Mouse (Mus musculus): ENCODE data around the gene Kmt2d. TPM values are rescaled to one million over a fixed set of nuclear protein-coding genes. Genes with fewer than 3 reads are reported as not detected.

The Kmt2d gene
- polyA plus RNA-seq, 1 experiment from 2014 or later = 14.9 TPM

DNA sequence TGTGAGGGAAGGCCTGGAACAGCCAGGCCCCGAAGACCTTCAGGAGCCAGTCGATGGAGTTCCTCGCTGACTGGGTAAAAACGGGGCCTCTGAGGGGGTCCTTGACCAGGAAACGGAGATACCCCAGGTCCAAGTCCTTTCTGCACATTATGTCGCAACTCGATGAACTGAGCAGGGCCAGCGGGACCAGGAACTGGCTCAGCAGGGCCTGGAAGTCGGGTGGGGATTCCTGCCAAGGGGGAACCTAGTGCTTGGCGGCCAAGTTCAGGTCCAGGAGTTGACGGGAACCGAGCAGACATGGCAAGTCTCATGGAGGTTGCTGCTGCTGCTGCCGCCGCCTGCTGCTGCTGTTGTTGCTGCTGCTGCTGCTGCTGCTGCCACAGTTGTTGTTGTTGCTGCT is 20.3 kb downstream of the Kmt2d start:
- Histone ChIP-seq H3K4me3 (replicated peaks; ENCODE audit: low read length) (no peak overlapping the region), H3K4me2 (replicated peaks) (no peak overlapping the region), H3K27me3 (ENCODE audit: control insufficient read depth, insufficient read depth, low read length) (no peaks in the 10 kb centered on the region), H3K4me1 (replicated peaks; ENCODE audit: control insufficient read depth, insufficient read depth, low read length) (no peaks in the 10 kb centered on the region), H3K36me3 (replicated peaks; ENCODE audit: control insufficient read depth, insufficient read depth) (peaks cover 100% of the 10 kb centered on the region), H3K27ac (no peak overlapping the region), H3K9me3 (ENCODE audit: control insufficient read depth, low read length) (no peaks in the 10 kb centered on the region), H3K9ac (no peak overlapping the region)
- ATAC-seq (ENCODE audit: low FRiP score) = no peak
- no peak for DNase-seq (ENCODE audit: low spot score)
- 91% methylated on average over 14 of the region's 14 CpGs for WGBS

DNA sequence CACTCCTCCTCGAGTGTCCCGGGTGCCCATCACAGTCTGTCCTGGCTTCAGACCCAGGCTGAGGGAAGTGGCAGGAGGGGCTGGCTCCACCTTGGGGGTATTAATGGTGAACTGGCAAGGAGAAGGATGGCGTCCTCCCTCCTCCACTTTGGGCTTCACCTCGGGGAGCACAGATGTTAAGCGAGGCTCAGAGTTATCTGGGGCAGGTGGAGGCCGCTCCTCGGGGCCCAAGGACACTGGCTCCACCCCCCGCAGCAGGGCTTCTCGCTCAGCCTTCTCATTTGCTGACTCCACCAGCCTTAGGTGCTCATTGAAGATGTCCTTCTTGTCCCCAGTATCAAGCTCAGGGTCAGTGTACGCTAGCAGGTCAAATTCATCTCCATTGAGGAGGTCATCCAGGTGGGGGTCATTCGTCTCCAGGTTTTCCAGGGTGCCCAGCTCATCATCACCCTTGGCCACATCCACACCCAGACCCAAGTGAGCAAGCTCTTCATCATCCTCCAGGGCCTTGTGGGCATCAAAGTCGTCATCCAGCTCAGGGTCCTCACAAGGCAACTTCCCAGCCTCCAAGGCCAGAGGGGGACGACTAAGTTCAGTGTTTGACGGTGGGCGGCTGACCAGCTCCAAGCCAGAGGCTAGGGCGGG is 20.9 kb downstream of the Kmt2d start:
- H3K4me2 ChIP-seq (replicated peaks) = no peak overlapping the region
- no peak for DNase-seq (ENCODE audit: low spot score)
- H3K9me3 ChIP-seq (ENCODE audit: control insufficient read depth, low read length) = no peaks in the 10 kb centered on the region
- peaks cover 100% of the 10 kb centered on the region for H3K36me3 ChIP-seq (replicated peaks; ENCODE audit: control insufficient read depth, insufficient read depth)
- ATAC-seq (ENCODE audit: low FRiP score) = no peak
- no peak overlapping the region for H3K9ac ChIP-seq
- H3K27me3 ChIP-seq (ENCODE audit: control insufficient read depth, insufficient read depth, low read length) = no peaks in the 10 kb centered on the region
- H3K4me3 ChIP-seq (replicated peaks; ENCODE audit: low read length) = no peak overlapping the region
- H3K27ac ChIP-seq = no peak overlapping the region
- no peaks in the 10 kb centered on the region for H3K4me1 ChIP-seq (replicated peaks; ENCODE audit: control insufficient read depth, insufficient read depth, low read length)
- 94% methylated on average over 16 of the region's 16 CpGs for WGBS

DNA sequence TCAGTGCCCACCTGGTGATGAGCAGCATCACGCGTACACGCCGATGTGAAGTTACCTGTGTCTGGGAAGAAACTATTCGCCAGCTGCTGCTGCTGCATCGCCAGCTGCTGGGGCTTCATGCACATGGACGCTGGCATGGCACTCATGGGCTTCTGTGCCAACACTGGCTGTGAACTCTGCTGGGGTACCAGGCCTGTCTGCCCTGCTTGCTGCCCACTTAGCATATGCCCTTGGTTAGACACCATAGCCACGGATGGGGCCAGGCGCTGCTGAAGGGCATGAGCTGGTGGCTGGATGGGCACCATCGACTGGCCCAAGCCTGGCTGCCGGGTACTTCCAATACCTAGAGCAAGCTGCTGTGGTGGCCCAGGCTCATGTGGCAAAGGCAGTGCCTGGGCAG is 21.8 kb downstream of the Kmt2d start:
- H3K9ac ChIP-seq = no peak overlapping the region
- H3K27ac ChIP-seq = no peak overlapping the region
- DNase-seq (ENCODE audit: low spot score) (no peak), ATAC-seq (ENCODE audit: low FRiP score) (no peak)
- H3K4me1 ChIP-seq (replicated peaks; ENCODE audit: control insufficient read depth, insufficient read depth, low read length) = no peaks in the 10 kb centered on the region
- no peaks in the 10 kb centered on the region for H3K27me3 ChIP-seq (ENCODE audit: control insufficient read depth, insufficient read depth, low read length)
- 96% methylated on average over 11 of the region's 11 CpGs for WGBS
- no peak overlapping the region for H3K4me2 ChIP-seq (replicated peaks)
- H3K9me3 ChIP-seq (ENCODE audit: control insufficient read depth, low read length) = no peaks in the 10 kb centered on the region
- H3K36me3 ChIP-seq (replicated peaks; ENCODE audit: control insufficient read depth, insufficient read depth) = peaks cover 100% of the 10 kb centered on the region
- H3K4me3 ChIP-seq (replicated peaks; ENCODE audit: low read length) = no peak overlapping the region

DNA sequence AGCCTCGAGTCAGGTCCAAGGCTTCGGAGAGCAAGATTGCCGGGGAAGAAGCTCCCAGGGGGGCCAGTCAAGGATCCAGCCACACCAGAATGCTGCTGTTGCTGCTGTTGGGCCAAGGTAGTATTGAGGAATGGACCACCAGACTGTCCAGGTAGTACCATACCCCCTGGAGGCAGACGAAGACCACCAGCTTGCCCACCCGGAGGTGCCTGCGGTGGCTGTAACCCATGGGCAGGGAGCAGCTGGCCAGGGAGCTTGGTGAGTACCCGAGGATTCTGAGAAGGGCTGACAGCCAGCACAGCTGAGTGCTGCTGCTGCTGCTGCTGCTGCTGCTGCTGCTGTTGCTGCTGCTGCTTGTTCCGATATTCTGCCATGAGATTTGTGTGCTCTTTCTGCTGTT is 24.9 kb downstream of the Kmt2d start:
- Histone ChIP-seq H3K36me3 (replicated peaks; ENCODE audit: control insufficient read depth, insufficient read depth) (peaks cover 100% of the 10 kb centered on the region), H3K9ac (no peak overlapping the region), H3K4me1 (replicated peaks; ENCODE audit: control insufficient read depth, insufficient read depth, low read length) (no peaks in the 10 kb centered on the region), H3K27ac (no peak overlapping the region), H3K27me3 (ENCODE audit: control insufficient read depth, insufficient read depth, low read length) (no peaks in the 10 kb centered on the region), H3K4me2 (replicated peaks) (no peak overlapping the region), H3K9me3 (ENCODE audit: control insufficient read depth, low read length) (no peaks in the 10 kb centered on the region), H3K4me3 (replicated peaks; ENCODE audit: low read length) (no peak overlapping the region)
- ATAC-seq (ENCODE audit: low FRiP score) = no peak
- 85% methylated on average over 8 of the region's 8 CpGs for WGBS
- DNase-seq (ENCODE audit: low spot score) = no peak

DNA sequence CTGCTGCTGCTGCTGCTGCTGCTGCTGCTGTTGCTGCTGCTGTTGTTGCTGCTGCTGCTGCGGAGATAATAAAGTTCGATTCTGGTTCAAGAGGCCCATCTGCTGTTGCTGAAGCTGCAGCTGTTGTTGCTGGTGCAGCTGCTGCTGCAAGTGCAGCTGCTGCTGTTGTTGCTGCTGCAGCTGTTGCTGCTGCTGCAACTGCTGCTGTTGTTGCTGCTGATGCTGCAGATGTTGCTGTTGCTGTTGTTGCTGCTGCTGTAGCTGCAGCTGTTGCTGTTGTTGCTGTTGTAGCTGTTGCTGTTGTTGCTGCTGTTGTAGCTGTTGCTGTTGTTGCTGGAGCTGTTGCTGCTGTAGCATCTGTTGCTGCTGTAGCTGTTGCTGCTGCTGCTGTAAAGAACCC is 25.9 kb downstream of the Kmt2d start:
- peaks cover 100% of the 10 kb centered on the region for H3K36me3 ChIP-seq (replicated peaks; ENCODE audit: control insufficient read depth, insufficient read depth)
- no peaks in the 10 kb centered on the region for H3K27me3 ChIP-seq (ENCODE audit: control insufficient read depth, insufficient read depth, low read length)
- no peak for ATAC-seq (ENCODE audit: low FRiP score)
- DNase-seq (ENCODE audit: low spot score) = no peak
- H3K9me3 ChIP-seq (ENCODE audit: control insufficient read depth, low read length) = no peaks in the 10 kb centered on the region
- no peak overlapping the region for H3K4me2 ChIP-seq (replicated peaks)
- WGBS = 95% methylated on average over 2 of the region's 2 CpGs
- no peaks in the 10 kb centered on the region for H3K4me1 ChIP-seq (replicated peaks; ENCODE audit: control insufficient read depth, insufficient read depth, low read length)
- no peak overlapping the region for H3K9ac ChIP-seq
- no peak overlapping the region for H3K27ac ChIP-seq
- H3K4me3 ChIP-seq (replicated peaks; ENCODE audit: low read length) = no peak overlapping the region

DNA sequence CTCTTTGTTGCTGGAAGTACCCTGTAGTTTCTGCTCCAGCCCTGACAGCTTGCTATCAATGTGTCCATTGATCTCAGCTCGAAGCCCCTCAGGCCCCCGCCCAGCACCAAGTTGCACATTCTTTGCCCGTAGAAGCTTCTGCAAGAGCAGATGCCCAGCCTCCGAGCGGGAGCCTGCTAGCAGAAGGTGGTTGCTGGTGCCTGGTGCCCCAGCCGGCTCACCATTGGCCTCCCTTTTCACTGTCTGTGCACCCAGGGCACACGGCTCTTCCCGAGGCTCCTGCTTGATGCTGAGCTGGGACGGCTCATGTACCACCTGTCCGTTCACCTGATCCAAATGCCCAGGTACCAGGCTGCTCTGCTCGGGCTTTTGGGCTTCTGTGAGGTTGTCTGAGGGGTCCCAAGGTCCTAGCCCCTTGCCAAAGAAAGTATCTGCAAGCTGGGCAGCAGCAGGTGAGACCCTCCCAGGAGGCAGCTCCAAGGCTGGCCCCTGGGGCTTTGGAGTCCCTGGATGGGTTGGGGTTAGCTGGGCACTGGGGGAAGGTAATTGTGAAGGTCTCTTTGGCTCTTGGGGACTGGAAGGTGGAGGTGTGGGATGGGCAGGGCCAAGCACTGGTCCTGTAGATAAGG is 27.3 kb downstream of the Kmt2d start:
- DNase-seq (ENCODE audit: low spot score) (no peak), ATAC-seq (ENCODE audit: low FRiP score) (no peak)
- Histone ChIP-seq H3K9ac (no peak overlapping the region), H3K27ac (no peak overlapping the region), H3K27me3 (ENCODE audit: control insufficient read depth, insufficient read depth, low read length) (no peaks in the 10 kb centered on the region), H3K4me2 (replicated peaks) (no peak overlapping the region), H3K4me3 (replicated peaks; ENCODE audit: low read length) (no peak overlapping the region), H3K4me1 (replicated peaks; ENCODE audit: control insufficient read depth, insufficient read depth, low read length) (no peaks in the 10 kb centered on the region), H3K36me3 (replicated peaks; ENCODE audit: control insufficient read depth, insufficient read depth) (peaks cover 100% of the 10 kb centered on the region), H3K9me3 (ENCODE audit: control insufficient read depth, low read length) (no peaks in the 10 kb centered on the region)
- WGBS = 93% methylated on average over 11 of the region's 11 CpGs

DNA sequence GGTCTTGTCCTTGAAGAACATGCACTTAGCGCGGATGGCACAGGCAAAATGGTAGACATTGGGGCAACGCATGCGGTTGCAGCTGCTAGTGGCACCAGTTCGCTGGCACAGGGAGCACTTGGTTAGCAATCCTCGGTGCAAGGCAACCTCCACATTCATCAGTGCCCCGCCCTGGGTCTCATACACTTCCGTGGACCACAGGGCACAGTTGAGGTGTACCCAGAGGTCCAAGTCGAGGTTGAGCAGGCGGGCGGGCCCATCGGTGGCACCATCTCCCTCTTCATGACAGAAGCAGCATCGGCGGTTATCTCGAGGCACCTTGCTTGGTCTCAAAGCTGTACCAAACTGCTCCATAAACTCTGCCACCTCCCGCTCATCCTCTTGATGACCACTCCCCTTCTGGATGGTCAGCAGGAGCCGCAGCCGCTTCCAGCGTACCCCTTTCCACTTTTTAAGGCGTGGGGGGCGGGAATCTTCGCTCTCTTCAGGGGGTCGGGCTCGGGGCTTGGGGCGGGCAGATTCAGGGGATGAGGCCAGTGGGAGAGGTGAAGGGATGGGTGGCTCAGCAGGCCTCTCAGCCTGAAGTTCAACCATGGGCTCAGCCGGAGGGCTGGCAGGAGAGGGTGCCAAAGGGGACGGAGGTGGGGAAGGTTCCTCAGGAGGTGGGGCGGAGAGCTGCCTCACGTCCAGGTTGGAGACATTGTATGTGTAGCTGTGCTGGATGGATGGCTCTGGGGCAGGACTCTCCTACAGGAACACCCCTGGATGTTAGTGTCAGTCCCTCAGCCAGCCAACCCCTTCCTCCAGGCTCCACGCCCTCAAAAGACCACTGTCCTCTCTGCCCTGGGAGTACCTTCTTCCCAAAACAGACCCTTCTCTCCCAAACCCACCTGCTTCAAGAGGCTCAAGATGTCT is 31.1 kb downstream of the Kmt2d start:
- DNase-seq (ENCODE audit: low spot score) (no peak), ATAC-seq (ENCODE audit: low FRiP score) (no peak)
- no peak overlapping the region for H3K4me2 ChIP-seq (replicated peaks)
- no peak overlapping the region for H3K9ac ChIP-seq
- H3K27me3 ChIP-seq (ENCODE audit: control insufficient read depth, insufficient read depth, low read length) = no peaks in the 10 kb centered on the region
- no peak overlapping the region for H3K27ac ChIP-seq
- peaks cover 100% of the 10 kb centered on the region for H3K36me3 ChIP-seq (replicated peaks; ENCODE audit: control insufficient read depth, insufficient read depth)
- H3K4me1 ChIP-seq (replicated peaks; ENCODE audit: control insufficient read depth, insufficient read depth, low read length) = no peaks in the 10 kb centered on the region
- 97% methylated on average over 30 of the region's 30 CpGs for WGBS
- no peaks in the 10 kb centered on the region for H3K9me3 ChIP-seq (ENCODE audit: control insufficient read depth, low read length)
- no peak overlapping the region for H3K4me3 ChIP-seq (replicated peaks; ENCODE audit: low read length)

DNA sequence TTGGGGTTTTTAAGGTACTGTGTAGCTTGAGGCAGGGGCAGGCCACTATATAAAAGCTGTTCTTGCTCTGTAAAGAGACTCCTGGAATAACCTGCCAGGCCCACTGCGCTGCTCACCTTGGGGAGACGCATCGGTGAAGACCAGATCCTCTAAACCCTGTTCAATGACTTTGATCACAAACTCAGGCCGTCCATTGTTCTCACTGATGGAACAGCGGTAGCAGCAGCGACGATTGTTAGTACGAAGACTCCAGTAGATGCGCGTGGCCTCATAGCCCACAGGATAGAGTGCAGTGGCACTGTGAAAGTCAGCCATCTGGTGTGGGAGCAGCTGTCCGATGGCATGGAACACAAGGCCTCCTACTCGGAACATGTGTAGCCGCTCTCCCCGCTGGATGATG is 31.8 kb downstream of the Kmt2d start:
- Histone ChIP-seq H3K27ac (no peak overlapping the region), H3K9me3 (ENCODE audit: control insufficient read depth, low read length) (no peaks in the 10 kb centered on the region), H3K27me3 (ENCODE audit: control insufficient read depth, insufficient read depth, low read length) (no peaks in the 10 kb centered on the region), H3K9ac (no peak overlapping the region), H3K36me3 (replicated peaks; ENCODE audit: control insufficient read depth, insufficient read depth) (peaks cover 100% of the 10 kb centered on the region), H3K4me3 (replicated peaks; ENCODE audit: low read length) (no peak overlapping the region), H3K4me1 (replicated peaks; ENCODE audit: control insufficient read depth, insufficient read depth, low read length) (no peaks in the 10 kb centered on the region), H3K4me2 (replicated peaks) (no peak overlapping the region)
- no peak for ATAC-seq (ENCODE audit: low FRiP score)
- no peak for DNase-seq (ENCODE audit: low spot score)
- WGBS = 93% methylated on average over 14 of the region's 14 CpGs

DNA sequence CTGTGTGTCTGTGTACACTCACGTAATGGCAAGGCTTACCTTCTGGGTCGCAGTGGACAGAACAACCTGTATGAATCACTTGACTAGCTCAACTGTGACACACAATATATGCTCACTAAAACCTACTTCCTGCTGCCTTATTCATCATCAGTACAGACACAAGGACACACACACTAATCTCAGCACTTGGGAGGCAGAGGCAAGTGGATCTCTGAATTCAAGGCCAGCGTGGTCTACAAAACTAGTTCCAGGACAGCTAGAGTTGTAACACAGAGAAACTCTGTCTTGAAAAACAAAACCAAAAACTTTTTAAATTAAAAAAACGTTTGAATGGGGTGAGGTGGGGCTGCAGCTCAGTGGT is 33.3 kb downstream of the Kmt2d start:
- Histone ChIP-seq H3K27me3 (ENCODE audit: control insufficient read depth, insufficient read depth, low read length) (no peaks in the 10 kb centered on the region), H3K9me3 (ENCODE audit: control insufficient read depth, low read length) (no peaks in the 10 kb centered on the region), H3K4me1 (replicated peaks; ENCODE audit: control insufficient read depth, insufficient read depth, low read length) (no peaks in the 10 kb centered on the region), H3K27ac (no peak overlapping the region), H3K36me3 (replicated peaks; ENCODE audit: control insufficient read depth, insufficient read depth) (peaks cover 100% of the 10 kb centered on the region), H3K4me3 (replicated peaks; ENCODE audit: low read length) (no peak overlapping the region), H3K9ac (no peak overlapping the region), H3K4me2 (replicated peaks) (no peak overlapping the region)
- ATAC-seq (ENCODE audit: low FRiP score) (no peak), DNase-seq (ENCODE audit: low spot score) (no peak)
- 80% methylated on average over 4 of the region's 4 CpGs for WGBS

All from hindbrain, embryonic 14.5 days (tissue).